Comparison of ENCODE assay signal across 23 mouse cellular contexts in genomic region chrX:104488870-104489467, GRCm38 (mm10).
"Had no signal": no experiment of that assay in that cellular context is flagged by ENCODE, and none has a peak within 500 bp of the region (broad histone marks: within the 10 kb centered on the region; RNA-seq: fewer than 3 reads in every experiment).

No protein-coding gene starts in this region.

- H3K4me2 ChIP-seq: limb, embryonic 12.5 days; limb, embryonic 15.5 days; liver, embryonic 11.5 days; lung, embryonic 14.5 days; midbrain, embryonic 15.5 days; neural tube, embryonic 12.5 days; neural tube, embryonic 15.5 days had no signal

- H3K27me3 ChIP-seq: megakaryocyte, embryonic 14.5 days; neural tube, embryonic 12.5 days had no signal

- ATAC-seq: liver, postnatal 0 days; lung, postnatal 0 days; midbrain, embryonic 15.5 days had no signal

- H3K36me3 ChIP-seq: limb, embryonic 12.5 days; limb, embryonic 15.5 days; midbrain, embryonic 10.5 days; midbrain, embryonic 15.5 days; neural tube, embryonic 12.5 days; neural tube, embryonic 15.5 days had no signal

- DNase-seq: kidney, adult 2 months; kidney, postnatal 25 days; layer of hippocampus, adult 9-11 months; layer of hippocampus, postnatal 36 days; left cerebral cortex, postnatal 4 days; liver, postnatal 0 days; lung, embryonic 14.5 days; retina, postnatal 1 day; thymus, adult 18-20 months; thymus, postnatal 14 days; thymus, postnatal 4 days had no signal

- H3K4me3 ChIP-seq: layer of hippocampus, adult 2 months; limb, embryonic 12.5 days; limb, embryonic 15.5 days; megakaryocyte, embryonic 14.5 days; midbrain, embryonic 10.5 days; midbrain, embryonic 15.5 days; neural tube, embryonic 12.5 days; neural tube, embryonic 15.5 days had no signal

- H3K9ac ChIP-seq: limb, embryonic 12.5 days; limb, embryonic 15.5 days; liver, embryonic 14.5 days; liver, postnatal 0 days; lung, embryonic 14.5 days; midbrain, embryonic 15.5 days; neural tube, embryonic 12.5 days; neural tube, embryonic 15.5 days had no signal

- H3K9me3 ChIP-seq: limb, embryonic 12.5 days; limb, embryonic 15.5 days; megakaryocyte, embryonic 14.5 days; midbrain, embryonic 10.5 days; midbrain, embryonic 15.5 days; neural tube, embryonic 12.5 days; neural tube, embryonic 15.5 days had no signal

- H3K4me1 ChIP-seq: limb, embryonic 12.5 days; limb, embryonic 15.5 days; midbrain, embryonic 10.5 days; midbrain, embryonic 15.5 days; neural tube, embryonic 12.5 days had no signal

- H3K27ac ChIP-seq: kidney, postnatal 0 days; layer of hippocampus, adult 2 months; limb, embryonic 12.5 days; limb, embryonic 15.5 days; liver, embryonic 14.5 days; midbrain, embryonic 10.5 days; midbrain, embryonic 15.5 days; neural tube, embryonic 12.5 days; neural tube, embryonic 15.5 days had no signal
